Mouse (Mus musculus) CH12.LX (cell line): ENCODE measurements at regions not wholly inside any gene's neighbourhood (a gene's known extent, or its start where the extent isn't known, plus 50 kb on each side); places are given as distances from the start of the nearest gene placed in this dataset.

ENCODE experiments used
- DNase-seq: peaks from one replicate; pipeline ENCODE4 v3.0.0-alpha.2; 2013; ENCODE audit errors: extremely low read depth
- H3K27ac ChIP-seq: 2 replicates; pipeline ENCODE4 v1.5.1; 2012; ENCODE audit warnings: low read depth, mild to moderate bottlenecking, control low read depth, moderate library complexity; ENCODE audit not compliant: insufficient read depth
- H3K27me3 ChIP-seq: replicated peaks from 2 replicates; pipeline ENCODE3; 2012; ENCODE audit warnings: inconsistent platforms
- H3K36me3 ChIP-seq, 2 experiments: replicated peaks in 1 of 2; 2 replicates each; pipeline versions ENCODE3 to v1.6.1; 2012; ENCODE audit warnings: inconsistent platforms in 1 of 2, low read length in 1 of 2, mild to moderate bottlenecking in 1 of 2, mixed read lengths in 1 of 2, moderate library complexity in 1 of 2; ENCODE audit not compliant: control insufficient read depth in 1 of 2, insufficient read depth in 1 of 2
- H3K4me1 ChIP-seq, 2 experiments: 2 replicates each; pipeline ENCODE4 v1.6.1; 2012; ENCODE audit warnings: inconsistent platforms in 1 of 2, moderate library complexity in 1 of 2; ENCODE audit not compliant: insufficient read depth in 2 of 2, control insufficient read depth in 1 of 2
- H3K4me2 ChIP-seq: 2 replicates; pipeline ENCODE4 v1.6.1; 2012; ENCODE audit warnings: low read depth, mild to moderate bottlenecking, control low read depth; ENCODE audit not compliant: poor library complexity, insufficient read depth, severe bottlenecking
- H3K4me3 ChIP-seq, 3 experiments: fragments of 150-350 bp in 1 of 3; sonication (generic) in 1 of 3; replicated peaks in 1 of 3; 2 replicates each; pipeline versions ENCODE3 to v1.5.1; 2011 to 2012; ENCODE audit warnings: low read depth in 2 of 3, low read length in 2 of 3, mild to moderate bottlenecking in 2 of 3, moderate library complexity in 2 of 3, control low read depth in 1 of 3, improper control_type of control experiment in 1 of 3, inconsistent platforms in 1 of 3, mixed read lengths in 1 of 3; ENCODE audit not compliant: poor library complexity in 1 of 3
- H3K79me2 ChIP-seq: replicated peaks from 2 replicates; pipeline ENCODE4 v1.6.1; 2012; ENCODE audit warnings: mild to moderate bottlenecking, moderate library complexity; ENCODE audit not compliant: control insufficient read depth, poor library complexity, insufficient read depth, severe bottlenecking; ENCODE audit errors: extremely low read depth
- H3K9ac ChIP-seq: 2 replicates; pipeline ENCODE4 v1.6.1; 2012; ENCODE audit warnings: low read depth, mild to moderate bottlenecking, control low read depth, moderate library complexity; ENCODE audit not compliant: insufficient read depth
- H3K9me3 ChIP-seq: replicated peaks from 2 replicates; pipeline ENCODE3; 2012; ENCODE audit warnings: low read length, inconsistent platforms, mixed read lengths
- CHD1 ChIP-seq: IDR thresholded peaks from 2 replicates; pipeline ENCODE4 v1.6.1; 2012; ENCODE audit warnings: low read depth, low read length, improper control_type of control experiment, inconsistent platforms
- CTCF ChIP-seq, 2 experiments: IDR thresholded peaks in 1 of 2; conservative IDR thresholded peaks in 1 of 2; 2 replicates each; pipeline ENCODE4 v1.5.1; 2011 to 2012; ENCODE audit warnings: low read depth in 2 of 2, low read length in 2 of 2, improper control_type of control experiment in 1 of 2, inconsistent platforms in 1 of 2, mild to moderate bottlenecking in 1 of 2, moderate library complexity in 1 of 2
- E2F4 ChIP-seq: IDR thresholded peaks from 2 replicates; pipeline ENCODE4 v1.6.1; 2011; ENCODE audit warnings: low read depth, low read length, improper control_type of control experiment; ENCODE audit not compliant: insufficient replicate concordance
- ETS1 ChIP-seq: conservative IDR thresholded peaks from 2 replicates; pipeline ENCODE4 v1.6.1; 2012; ENCODE audit warnings: low read depth, mild to moderate bottlenecking, inconsistent platforms, low read length, improper control_type of control experiment, moderate library complexity
- IRF4 ChIP-seq: IDR thresholded peaks from 2 replicates; pipeline ENCODE4 v1.6.1; 2014; ENCODE audit warnings: low read depth, mild to moderate bottlenecking, inconsistent platforms, low read length, improper control_type of control experiment
- JUND ChIP-seq: conservative IDR thresholded peaks from 2 replicates; pipeline ENCODE4 v1.6.1; 2011; ENCODE audit warnings: low read depth, low read length, improper control_type of control experiment
- MAZ ChIP-seq: IDR thresholded peaks from 2 replicates; pipeline ENCODE4 v1.6.1; 2012; ENCODE audit warnings: low read depth, mild to moderate bottlenecking, inconsistent platforms, low read length, improper control_type of control experiment, moderate library complexity
- MEF2A ChIP-seq: IDR thresholded peaks from 2 replicates; pipeline ENCODE4 v1.6.1; 2014; ENCODE audit warnings: low read depth, mild to moderate bottlenecking, inconsistent platforms, low read length, improper control_type of control experiment, borderline replicate concordance
- MXI1 ChIP-seq: IDR thresholded peaks from 2 replicates; pipeline ENCODE4 v1.6.1; 2011; ENCODE audit warnings: mild to moderate bottlenecking, low read depth, low read length, improper control_type of control experiment
- NELFE ChIP-seq: IDR thresholded peaks from 2 replicates; pipeline ENCODE4 v1.6.1; 2011; ENCODE audit warnings: low read depth, low read length, improper control_type of control experiment
- PAX5 ChIP-seq: IDR thresholded peaks from 2 replicates; pipeline ENCODE4 v1.6.1; 2012; ENCODE audit warnings: low read length, inconsistent platforms, mixed read lengths
- RAD21 ChIP-seq: IDR thresholded peaks from 2 replicates; pipeline ENCODE4 v1.6.1; 2011; ENCODE audit warnings: low read depth, mild to moderate bottlenecking, low read length, improper control_type of control experiment, moderate library complexity
- RCOR1 ChIP-seq: conservative IDR thresholded peaks from 2 replicates; pipeline ENCODE4 v1.6.1; 2012; ENCODE audit warnings: low read depth, mild to moderate bottlenecking, inconsistent platforms, low read length, improper control_type of control experiment
- TBP ChIP-seq: conservative IDR thresholded peaks from 2 replicates; pipeline ENCODE4 v1.6.1; 2011; ENCODE audit warnings: low read depth, low read length, improper control_type of control experiment
- USF1 ChIP-seq: IDR thresholded peaks from 2 replicates; pipeline ENCODE4 v1.6.1; 2014; ENCODE audit warnings: low read depth, mild to moderate bottlenecking, inconsistent platforms, low read length, improper control_type of control experiment
- USF2 ChIP-seq: conservative IDR thresholded peaks from 2 replicates; pipeline ENCODE4 v1.6.1; 2011; ENCODE audit warnings: low read depth, low read length, improper control_type of control experiment
- ZC3H11A ChIP-seq: IDR thresholded peaks from 2 replicates; pipeline ENCODE4 v1.6.1; 2012; ENCODE audit warnings: low read depth, mild to moderate bottlenecking, inconsistent platforms, low read length, improper control_type of control experiment
- ZKSCAN1 ChIP-seq: IDR thresholded peaks from 2 replicates; pipeline ENCODE4 v1.6.1; 2012; ENCODE audit warnings: low read depth, inconsistent platforms, low read length, improper control_type of control experiment, borderline replicate concordance
- ZMIZ1 ChIP-seq: IDR thresholded peaks from 2 replicates; pipeline ENCODE4 v1.6.1; 2012; ENCODE audit warnings: low read depth, mild to moderate bottlenecking, inconsistent platforms, low read length, improper control_type of control experiment
- dilution Hi-C: fragments of 300-500 bp; cut with MboI; formaldehyde crosslinking; loops from 2 replicates; pipeline ENCODE4 v1.14.3; 2020; ENCODE audit warnings: low sequenced_read_pairs; ENCODE audit not compliant: extremely low pct_unique_long_range_greater_than_20kb, extremely low pct_ligation_motif_present
- in situ Hi-C: fragments of 300-500 bp; cut with MboI; formaldehyde crosslinking; loops from 3 replicates; pipeline ENCODE4 v1.14.3; 2019; ENCODE audit warnings: low sequenced_read_pairs, low pct_ligation_motif_present, low pct_unique_long_range_greater_than_20kb, mixed read lengths

- Histone ChIP-seq H3K4me2 (no peak overlapping the region), H3K27me3 (no peaks in the 10 kb centered on the region), H3K9ac (no peak overlapping the region), H3K36me3 (no peaks in the 10 kb centered on the region), H3K9me3 (no peaks in the 10 kb centered on the region), H3K4me3 (no peak overlapping the region), H3K79me2 (no peaks in the 10 kb centered on the region), H3K27ac (no peak overlapping the region), H3K4me1 (no peaks in the 10 kb centered on the region)
- TF ChIP-seq ZMIZ1 (no peak), CTCF (conservative IDR thresholded peaks at IDR 0.05 in 1 of 2, IDR thresholded peaks at IDR 0.05 in 1 of 2; ENCODE audit: low read depth in 2 of 2, low read length in 2 of 2) (peak in 1 of 2 experiments; percentile 16; a peak in 2 of 4 replicates), PAX5 (no peak), TBP (no peak)
- in situ Hi-C loops = no loop called here
- dilution Hi-C loops = no loop called here
- no peak for DNase-seq
Observed at GRCm38 (mm10) chr12:11708879-11709602, 253.2 kb downstream of the Rad51ap2 start.

GRCm38 (mm10) chr12:11717633-11718032 is 261.8 kb downstream of the Rad51ap2 start:
- H3K79me2 ChIP-seq = no peaks in the 10 kb centered on the region
- no peaks in the 10 kb centered on the region for H3K9me3 ChIP-seq
- no peak overlapping the region for H3K27ac ChIP-seq
- no peak overlapping the region for H3K4me3 ChIP-seq
- no peak for DNase-seq
- no peaks in the 10 kb centered on the region for H3K27me3 ChIP-seq
- dilution Hi-C loops = no loop called here
- H3K36me3 ChIP-seq = no peaks in the 10 kb centered on the region
- TF ChIP-seq RAD21 (no peak), USF2 (no peak), PAX5 (no peak), USF1 (no peak), TBP (no peak), MAZ (no peak), CHD1 (no peak), ZMIZ1 (no peak), ZKSCAN1 (no peak)
- in situ Hi-C loops = no loop called here
- no peaks in the 10 kb centered on the region for H3K4me1 ChIP-seq
- H3K4me2 ChIP-seq = no peak overlapping the region
- H3K9ac ChIP-seq = no peak overlapping the region

- in situ Hi-C loops = no loop called here
- H3K79me2 ChIP-seq = no peaks in the 10 kb centered on the region
Observed at GRCm38 (mm10) chr12:11751471-11751870, 295.6 kb downstream of the Rad51ap2 start.

More at GRCm38 (mm10) chr12:11751471-11751870, 295.6 kb downstream of the Rad51ap2 start:
- Histone ChIP-seq H3K9ac (no peak overlapping the region), H3K27ac (no peak overlapping the region), H3K4me2 (no peak overlapping the region), H3K27me3 (no peaks in the 10 kb centered on the region), H3K9me3 (no peaks in the 10 kb centered on the region), H3K36me3 (no peaks in the 10 kb centered on the region), H3K4me3 (no peak overlapping the region), H3K4me1 (0 out of 4 replicates have a peak, but pooled peaks cover 0 to 4% of the 10 kb centered on the region in 2 experiments)
- TF ChIP-seq ZC3H11A (no peak), MXI1 (no peak), MEF2A (no peak), TBP (no peak), JUND (no peak), RCOR1 (no peak), ZKSCAN1 (no peak), CHD1 (no peak), ETS1 (no peak), E2F4 (no peak), NELFE (no peak), IRF4 (no peak)
- dilution Hi-C loops = no loop called here
- DNase-seq = no peak
